Mouse (Mus musculus) embryonic facial prominence, embryonic 15.5 days (tissue): ENCODE measurements around the gene Nectin1. TPM values are rescaled to one million over a fixed set of nuclear protein-coding genes. Genes with fewer than 3 reads are reported as not detected.
A peak's percentile ranks its signal among the peaks of the same experiment; 100 is the strongest.

Experiments used
- ATAC-seq: fragments of 200-750 bp; cut with Nextera tagmentation; 2 replicates; pipeline ENCODE4 v1.8.0; 2017; ENCODE audit warnings: low read depth, moderate TSS enrichment; ENCODE audit not compliant: insufficient number of reproducible peaks, low FRiP score, low TSS enrichment
- H3K27ac ChIP-seq: fragments of 300-500 bp; sonication (generic); replicated peaks from 2 replicates; pipeline ENCODE4 v1.5.1; 2015; ENCODE audit warnings: mild to moderate bottlenecking, inconsistent platforms
- H3K27me3 ChIP-seq: fragments of 300-500 bp; sonication (generic); 2 replicates; pipeline ENCODE4 v1.6.1; 2015; ENCODE audit warnings: inconsistent platforms
- H3K36me3 ChIP-seq: fragments of 300-500 bp; sonication (generic); 2 replicates; pipeline ENCODE4 v1.6.1; 2015; ENCODE audit warnings: mild to moderate bottlenecking, inconsistent platforms
- H3K4me1 ChIP-seq: fragments of 300-500 bp; sonication (generic); 2 replicates; pipeline ENCODE4 v1.6.1; 2015; ENCODE audit warnings: inconsistent platforms
- H3K4me2 ChIP-seq: fragments of 300-500 bp; sonication (generic); replicated peaks from 2 replicates; pipeline ENCODE4 v1.6.1; 2015; ENCODE audit warnings: mild to moderate bottlenecking, inconsistent platforms
- H3K4me3 ChIP-seq: fragments of 300-500 bp; sonication (generic); replicated peaks from 2 replicates; pipeline ENCODE4 v1.5.1; 2015; ENCODE audit warnings: mild to moderate bottlenecking, inconsistent platforms
- H3K9ac ChIP-seq: fragments of 300-500 bp; sonication (generic); 2 replicates; pipeline ENCODE4 v1.6.1; 2015; ENCODE audit warnings: inconsistent platforms
- H3K9me3 ChIP-seq: fragments of 300-500 bp; sonication (generic); replicated peaks from 2 replicates; pipeline ENCODE4 v1.6.1; 2016; ENCODE audit warnings: inconsistent platforms
- WGBS: fragments of 180-500 bp; shearing (Covaris S2); methylation state at CpG from one replicate; pipeline ENCODE4 v1.1.7; 2015; 5-methylcytosine and 5-hydroxymethylcytosine counted together
- polyA plus RNA-seq: library from polyadenylated mRNA; unstranded; fragments of >200 nt; fragmentation: Nextera tagmentation; extraction: Ambion mirVana; gene quantifications from 2 replicates; pipeline ENCODE4 v1.2.1, GENCODE M21; 2015

Nectin1 gene
- polyA plus RNA-seq, result 13.4 and 15.1 TPM in 2 replicates

- peak within 1 kb of the TSS; percentile 88 for H3K9ac ChIP-seq
- H3K4me1 ChIP-seq, result peaks cover 47% of the 10 kb centered on the region
- H3K27me3 ChIP-seq, result no peaks in the 10 kb centered on the region
- peak within 1 kb of the TSS; percentile 85 for H3K4me3 ChIP-seq
- H3K9me3 ChIP-seq, result no peaks in the 10 kb centered on the region
- under 1% methylated on average over 36 of the region's 51 CpGs for WGBS
- ATAC-seq, result peak; percentile 91
- peak within 1 kb of the TSS; percentile 97 for H3K27ac ChIP-seq
- H3K36me3 ChIP-seq, result no peaks in the 10 kb centered on the region
- H3K4me2 ChIP-seq, result peak within 1 kb of the TSS; percentile 94
Observed at GRCm38 (mm10) chr9:43743647-43744137, at the start of gene Nectin1. Gene Nectin1, plus strand, starts transcription at chr9:43743984.

- Histone ChIP-seq H3K36me3 (no peaks in the 10 kb centered on the region), H3K4me2 (no peak overlapping the region), H3K27ac (no peak overlapping the region), H3K4me3 (no peak overlapping the region), H3K4me1 (no peaks in the 10 kb centered on the region), H3K9ac (no peak overlapping the region), H3K9me3 (no peaks in the 10 kb centered on the region), H3K27me3 (no peaks in the 10 kb centered on the region)
- ATAC-seq, result no peak
- 7% methylated on average over 8 of the region's 8 CpGs for WGBS
Observed at GRCm38 (mm10) chr9:43698080-43698712, 45.6 kb upstream of the Nectin1 start.

GRCm38 (mm10) chr9:43698841-43699240, 44.9 kb upstream of the Nectin1 start:
- no peaks in the 10 kb centered on the region for H3K27me3 ChIP-seq
- H3K27ac ChIP-seq, result no peak overlapping the region
- no peak; the same call in 1 of the 2 replicates for ATAC-seq
- H3K4me2 ChIP-seq, result no peak overlapping the region
- H3K4me3 ChIP-seq, result no peak overlapping the region
- H3K9me3 ChIP-seq, result no peaks in the 10 kb centered on the region
- no peaks in the 10 kb centered on the region for H3K36me3 ChIP-seq
- no peak overlapping the region for H3K9ac ChIP-seq
- no peaks in the 10 kb centered on the region for H3K4me1 ChIP-seq
- WGBS, result 74% methylated on average over 10 of the region's 10 CpGs

- H3K27ac ChIP-seq, result no peak overlapping the region
- no peaks in the 10 kb centered on the region for H3K4me1 ChIP-seq
- no peaks in the 10 kb centered on the region for H3K9me3 ChIP-seq
- WGBS, result 66% methylated on average over 11 of the region's 11 CpGs
- no peak overlapping the region for H3K4me3 ChIP-seq
- no peak overlapping the region for H3K9ac ChIP-seq
- no peaks in the 10 kb centered on the region for H3K36me3 ChIP-seq
- no peak; the same call in 1 of the 2 replicates for ATAC-seq
- no peaks in the 10 kb centered on the region for H3K27me3 ChIP-seq
- H3K4me2 ChIP-seq, result no peak overlapping the region
Observed at GRCm38 (mm10) chr9:43699417-43700225, 44.2 kb upstream of the Nectin1 start.

GRCm38 (mm10) chr9:43700226-43700579, 43.6 kb upstream of the Nectin1 start:
- Histone ChIP-seq H3K27me3 (no peaks in the 10 kb centered on the region), H3K4me2 (no peak overlapping the region), H3K9me3 (no peaks in the 10 kb centered on the region), H3K9ac (no peak overlapping the region), H3K27ac (no peak overlapping the region), H3K4me1 (no peaks in the 10 kb centered on the region), H3K4me3 (no peak overlapping the region), H3K36me3 (no peaks in the 10 kb centered on the region)
- no peak for ATAC-seq
- WGBS, result 45% methylated on average over 3 of the region's 3 CpGs

- no peak overlapping the region for H3K4me2 ChIP-seq
- H3K27me3 ChIP-seq, result no peaks in the 10 kb centered on the region
- no peak overlapping the region for H3K4me3 ChIP-seq
- H3K36me3 ChIP-seq, result no peaks in the 10 kb centered on the region
- H3K9me3 ChIP-seq, result no peaks in the 10 kb centered on the region
- no peak overlapping the region for H3K9ac ChIP-seq
- H3K4me1 ChIP-seq, result no peaks in the 10 kb centered on the region
- no peak overlapping the region for H3K27ac ChIP-seq
- ATAC-seq, result no peak
Observed at GRCm38 (mm10) chr9:43701748-43702147, 42.0 kb upstream of the Nectin1 start.

GRCm38 (mm10) chr9:43707571-43707970, 36.2 kb upstream of the Nectin1 start:
- Histone ChIP-seq H3K9ac (no peak overlapping the region), H3K9me3 (no peaks in the 10 kb centered on the region), H3K27ac (no peak overlapping the region), H3K27me3 (no peaks in the 10 kb centered on the region), H3K4me2 (no peak overlapping the region), H3K36me3 (no peaks in the 10 kb centered on the region), H3K4me1 (no peaks in the 10 kb centered on the region), H3K4me3 (no peak overlapping the region)
- no peak for ATAC-seq
- 63% methylated on average over 4 of the region's 4 CpGs for WGBS

- WGBS, result 94% methylated on average over 2 of the region's 2 CpGs
Observed at GRCm38 (mm10) chr9:43708715-43709114, 35.1 kb upstream of the Nectin1 start.

GRCm38 (mm10) chr9:43713432-43713831, 30.4 kb upstream of the Nectin1 start:
- H3K27me3 ChIP-seq, result no peaks in the 10 kb centered on the region
- no peak overlapping the region for H3K9ac ChIP-seq
- ATAC-seq, result no peak
- no peak overlapping the region for H3K4me2 ChIP-seq
- H3K4me3 ChIP-seq, result no peak overlapping the region
- no peaks in the 10 kb centered on the region for H3K36me3 ChIP-seq
- H3K9me3 ChIP-seq, result no peaks in the 10 kb centered on the region
- H3K27ac ChIP-seq, result no peak overlapping the region
- 72% methylated on average over 3 of the region's 3 CpGs for WGBS
- no peaks in the 10 kb centered on the region for H3K4me1 ChIP-seq

More at GRCm38 (mm10) chr9:43708715-43709114, 35.1 kb upstream of the Nectin1 start:
- ATAC-seq, result no peak
- no peak overlapping the region for H3K4me3 ChIP-seq
- H3K4me2 ChIP-seq, result no peak overlapping the region
- no peaks in the 10 kb centered on the region for H3K27me3 ChIP-seq
- no peak overlapping the region for H3K9ac ChIP-seq
- H3K27ac ChIP-seq, result no peak overlapping the region
- H3K36me3 ChIP-seq, result no peaks in the 10 kb centered on the region
- H3K9me3 ChIP-seq, result no peaks in the 10 kb centered on the region
- no peaks in the 10 kb centered on the region for H3K4me1 ChIP-seq

GRCm38 (mm10) chr9:43719407-43719839, 24.4 kb upstream of the Nectin1 start:
- no peak for ATAC-seq
- no peaks in the 10 kb centered on the region for H3K9me3 ChIP-seq

GRCm38 (mm10) chr9:43720046-43720445, 23.7 kb upstream of the Nectin1 start:
- Histone ChIP-seq H3K27ac (no peak overlapping the region), H3K4me1 (peaks cover 6% of the 10 kb centered on the region; the same call in 1 of the 2 replicates), H3K27me3 (no peaks in the 10 kb centered on the region), H3K4me2 (no peak overlapping the region), H3K9me3 (no peaks in the 10 kb centered on the region), H3K36me3 (no peaks in the 10 kb centered on the region), H3K9ac (no peak overlapping the region), H3K4me3 (no peak overlapping the region)
- 45% methylated on average over 1 of the region's 1 CpGs for WGBS
- ATAC-seq, result no peak; the same call in 1 of the 2 replicates

More at GRCm38 (mm10) chr9:43719407-43719839, 24.4 kb upstream of the Nectin1 start:
- 29% methylated on average over 4 of the region's 4 CpGs for WGBS
- no peak overlapping the region for H3K4me3 ChIP-seq
- peaks cover 6% of the 10 kb centered on the region; the same call in 1 of the 2 replicates for H3K4me1 ChIP-seq
- no peak overlapping the region for H3K9ac ChIP-seq
- H3K27ac ChIP-seq, result no peak overlapping the region
- H3K4me2 ChIP-seq, result no peak overlapping the region
- no peaks in the 10 kb centered on the region for H3K27me3 ChIP-seq
- H3K36me3 ChIP-seq, result no peaks in the 10 kb centered on the region
